Mouse (Mus musculus) megakaryocyte, embryonic 14.5 days (primary cell): ENCODE measurements around the gene Pllp.

Source experiments
- FLI1 ChIP-seq: IDR thresholded peaks from 2 replicates; pipeline ENCODE4 v1.6.1; 2012; ENCODE audit warnings: low read length, inconsistent platforms, mixed read lengths
- GATA1 ChIP-seq: IDR thresholded peaks from 3 replicates; pipeline ENCODE4 v1.6.1; 2012; ENCODE audit warnings: mixed read lengths, low read length, inconsistent platforms, borderline replicate concordance

- TF ChIP-seq GATA1 (peak; percentile 33; the same call in 1 of the 3 replicates), FLI1 (no peak)
These were observed 61.9 kb downstream of the Pllp start for GRCm38 (mm10) chr8:94634211-94634610.
